Mouse (Mus musculus) layer of hippocampus, adult 6 months (tissue): ENCODE results near the gene Clhc1. TPM values are rescaled to one million over a fixed set of nuclear protein-coding genes. Genes with fewer than 3 reads are reported as not detected.

Experiments used
- long read RNA-seq, 2 experiments: library from polyadenylated mRNA; unstranded; transcript quantifications; one replicate each; pipeline ENCODE4 v2.0.0; 2019 to 2020
- polyA plus RNA-seq: library from polyadenylated mRNA; unstranded; fragments of <200 nt; fragmentation: Nextera tagmentation; gene quantifications from 2 replicates; pipeline ENCODE4 v1.2.3, GENCODE M21; 2021

Clhc1 gene
- polyA plus RNA-seq = not detected in 2 replicates
- long read RNA-seq, experiment 1 = 0 reads
- long read RNA-seq, experiment 2 = 0 reads

GRCm38 (mm10) chr11:29547752-29548503 is at the start of gene Clhc1, which contains the start of gene Rps27a:
Gene Clhc1, plus strand, starts transcription at chr11:29547950.
Gene Rps27a, minus strand, starts transcription at chr11:29548109.

GRCm38 (mm10) chr11:29514682-29515412 is 32.9 kb upstream of the Clhc1 start, which contains the start of gene Prorsd1:
Gene Prorsd1, minus strand, starts transcription at chr11:29515033.

GRCm38 (mm10) chr11:29525988-29526794 is 21.6 kb upstream of the Clhc1 start, which contains the start of gene Mtif2:
Gene Mtif2, plus strand, starts transcription at chr11:29526408.

Other genes with a start within 250 kb of the Clhc1 start
- 10.1 and 15.4 TPM in 2 replicates for gene Ccdc88a, start 174.3 kb upstream of the Clhc1 start, polyA plus RNA-seq
- gene Prorsd1, start 32.9 kb upstream of the Clhc1 start, polyA plus RNA-seq = 12.2 and 14.4 TPM in 2 replicates
- 14.7 and 16.2 TPM in 2 replicates for gene Mtif2, start 21.5 kb upstream of the Clhc1 start, polyA plus RNA-seq
- gene Rps27a, start 159 bp downstream of the Clhc1 start, polyA plus RNA-seq = 1,536 and 1,667 TPM in 2 replicates
- gene Rtn4, start 145.0 kb downstream of the Clhc1 start, polyA plus RNA-seq = 48.0 and 52.7 TPM in 2 replicates